In genomic region chr11:107415901-107416560, GRCm38 (mm10) we compare ENCODE assay signal across 8 mouse cellular contexts. TPM values are rescaled to one million over a fixed set of nuclear protein-coding genes. Genes with fewer than 3 reads are reported as not detected.
DNase-seq lines count a peak whose midpoint lies in the region; ATAC-seq lines count a peak whose summit lies in the region.

No protein-coding gene starts in this region.

- WGBS in lung, embryonic 15.5 days = 72% methylated on average over 10 of the region's 10 CpGs
- WGBS in embryonic facial prominence, embryonic 14.5 days = 46% methylated on average over 10 of the region's 10 CpGs
- 36% methylated on average over 10 of the region's 10 CpGs for WGBS in neural tube, embryonic 13.5 days

- H3K27me3 ChIP-seq in lung, embryonic 15.5 days = no peaks in the 10 kb centered on the region
- no peaks in the 10 kb centered on the region for H3K27me3 ChIP-seq in embryonic facial prominence, embryonic 14.5 days (replicated peaks; ENCODE audit: control insufficient read depth, insufficient read depth, low read length)
- H3K27me3 ChIP-seq in neural tube, embryonic 13.5 days = no peaks in the 10 kb centered on the region

- H3K9me3 ChIP-seq in lung, embryonic 15.5 days = no peaks in the 10 kb centered on the region
- H3K9me3 ChIP-seq in embryonic facial prominence, embryonic 14.5 days (ENCODE audit: control insufficient read depth, low read length) = 0 out of 2 replicates have a peak, but pooled peaks cover 6% of the 10 kb centered on the region
- no peaks in the 10 kb centered on the region for H3K9me3 ChIP-seq in neural tube, embryonic 13.5 days

- H3K9ac ChIP-seq in lung, embryonic 15.5 days = no peak overlapping the region
- H3K9ac ChIP-seq in embryonic facial prominence, embryonic 14.5 days (ENCODE audit: low read depth, low read length) = no peak overlapping the region; the same call in 1 of the 2 replicates
- 0 out of 2 replicates have a peak overlapping the region, but pooled peaks have one; percentile 2 for H3K9ac ChIP-seq in neural tube, embryonic 13.5 days

- peaks cover 41% of the 10 kb centered on the region for H3K4me1 ChIP-seq in lung, embryonic 15.5 days
- peaks cover 39% of the 10 kb centered on the region for H3K4me1 ChIP-seq in embryonic facial prominence, embryonic 14.5 days (ENCODE audit: control insufficient read depth, insufficient read depth, low read length)
- H3K4me1 ChIP-seq in neural tube, embryonic 13.5 days (replicated peaks) = peaks cover 57% of the 10 kb centered on the region

- peak overlapping the region; percentile 69 for H3K27ac ChIP-seq in lung, embryonic 15.5 days
- H3K27ac ChIP-seq in embryonic facial prominence, embryonic 14.5 days (replicated peaks; ENCODE audit: low read depth, low read length) = peak overlapping the region; percentile 67; the same call in 1 of the 2 replicates
- H3K27ac ChIP-seq in neural tube, embryonic 13.5 days (replicated peaks) = peak overlapping the region; percentile 66

- no peaks in the 10 kb centered on the region for H3K36me3 ChIP-seq in lung, embryonic 15.5 days
- H3K36me3 ChIP-seq in embryonic facial prominence, embryonic 14.5 days (ENCODE audit: control insufficient read depth, insufficient read depth, low read length) = no peaks in the 10 kb centered on the region
- no peaks in the 10 kb centered on the region for H3K36me3 ChIP-seq in neural tube, embryonic 13.5 days

- no peak overlapping the region for H3K4me2 ChIP-seq in lung, embryonic 15.5 days
- 0 out of 2 replicates have a peak overlapping the region, but pooled peaks have one; percentile 6 for H3K4me2 ChIP-seq in embryonic facial prominence, embryonic 14.5 days (ENCODE audit: low read depth, low read length)
- H3K4me2 ChIP-seq in neural tube, embryonic 13.5 days = peak overlapping the region; percentile 37

- no peak for DNase-seq in lung, postnatal 25 days (ENCODE audit: low spot score)
- no peak for DNase-seq in embryonic facial prominence, embryonic 14.5 days (ENCODE audit: low spot score)
- DNase-seq in induced T-regulatory cell, adult 2 months (ENCODE audit: low read depth) = peak; percentile 41
- no peak for DNase-seq in thymus, adult 18-20 months
- no peak for DNase-seq in layer of hippocampus, adult 8-10 months (ENCODE audit: low spot score in 2 of 2)
- no peak for DNase-seq in urinary bladder, adult 18-20 months (ENCODE audit: low spot score in 2 of 2)

- no peak for ATAC-seq in lung, embryonic 15.5 days (ENCODE audit: borderline replicate concordance, extremely low read depth, low FRiP score, low TSS enrichment)
- no peak for ATAC-seq in embryonic facial prominence, embryonic 14.5 days (ENCODE audit: low read depth)
- ATAC-seq in neural tube, embryonic 13.5 days (ENCODE audit: low read depth) = no peak

- H3K4me3 ChIP-seq in lung, embryonic 15.5 days = no peak overlapping the region
- no peak overlapping the region for H3K4me3 ChIP-seq in embryonic facial prominence, embryonic 14.5 days (ENCODE audit: low read depth, low read length)
- no peak overlapping the region for H3K4me3 ChIP-seq in neural tube, embryonic 13.5 days

RNA-seq across cellular contexts. Expression of gene Pitpnc1, which starts 54.5 kb away (rescaled TPM):
- polyA plus RNA-seq in lung, embryonic 15.5 days (2015; fragmentation: Nextera tagmentation; extraction: Ambion mirVana) = 15.9 and 16.7 TPM in 2 replicates
- polyA plus RNA-seq in embryonic facial prominence, embryonic 14.5 days (2014; fragmentation: Nextera tagmentation; extraction: Ambion mirVana) = 20.6 and 21.2 TPM in 2 replicates
- 39.2 and 40.3 TPM in 2 replicates for polyA plus RNA-seq in neural tube, embryonic 13.5 days (2015; fragmentation: Nextera tagmentation; extraction: Ambion mirVana)
- total RNA-seq in layer of hippocampus, adult 8-10 months (2022) = 10 to 100 TPM; 47.1 to 53.0 (median 51.0) TPM
